Mouse (Mus musculus) midbrain, embryonic 11.5 days (tissue): ENCODE results near the gene Emc10. TPM values are rescaled to one million over a fixed set of nuclear protein-coding genes. Genes with fewer than 3 reads are reported as not detected.

ENCODE experiments used
- ATAC-seq: fragments of 200-750 bp; cut with Nextera tagmentation; 2 replicates; pipeline ENCODE4 v1.8.0; 2017; ENCODE audit warnings: moderate TSS enrichment, moderate library complexity; ENCODE audit not compliant: low FRiP score
- DNase-seq: peaks from one replicate; pipeline ENCODE4 v3.0.0; 2015; ENCODE audit warnings: low spot score; ENCODE audit errors: missing footprints
- H3K27ac ChIP-seq: fragments of 300-500 bp; sonication (generic); 2 replicates; pipeline ENCODE4 v1.5.1; 2014; ENCODE audit warnings: low read depth, low read length
- H3K27me3 ChIP-seq: fragments of 300-500 bp; sonication (generic); 2 replicates; pipeline ENCODE4 v1.6.1; 2014; ENCODE audit warnings: mild to moderate bottlenecking, low read length, moderate library complexity, mixed read lengths; ENCODE audit not compliant: control insufficient read depth, insufficient read depth
- H3K36me3 ChIP-seq: fragments of 300-500 bp; sonication (generic); 2 replicates; pipeline ENCODE4 v1.6.1; 2014; ENCODE audit warnings: mild to moderate bottlenecking, low read length, moderate library complexity, mixed read lengths; ENCODE audit not compliant: control insufficient read depth, insufficient read depth
- H3K4me1 ChIP-seq: fragments of 300-500 bp; sonication (generic); 2 replicates; pipeline ENCODE4 v1.6.1; 2014; ENCODE audit warnings: low read length; ENCODE audit not compliant: control insufficient read depth, insufficient read depth
- H3K4me2 ChIP-seq: fragments of 300-500 bp; sonication (generic); 2 replicates; pipeline ENCODE4 v1.6.1; 2014; ENCODE audit warnings: mild to moderate bottlenecking, moderate library complexity
- H3K4me3 ChIP-seq: fragments of 300-500 bp; sonication (generic); 2 replicates; pipeline ENCODE4 v1.5.1; 2014; ENCODE audit warnings: low read depth, low read length
- H3K9ac ChIP-seq: fragments of 300-500 bp; sonication (generic); 2 replicates; pipeline ENCODE4 v1.6.1; 2014; ENCODE audit warnings: low read length
- H3K9me3 ChIP-seq: fragments of 300-500 bp; sonication (generic); 2 replicates; pipeline ENCODE4 v1.6.1; 2016; ENCODE audit warnings: low read length; ENCODE audit not compliant: control insufficient read depth
- WGBS: fragments of 180-500 bp; shearing (Covaris S2); extraction: QIAGEN DNeasy Blood & Tissue Kit; methylation state at CpG from one replicate; pipeline ENCODE4 v1.1.7; 2014; 5-methylcytosine and 5-hydroxymethylcytosine counted together
- polyA plus RNA-seq: library from polyadenylated mRNA; unstranded; fragments of >200 nt; fragmentation: Nextera tagmentation; extraction: Ambion mirVana; gene quantifications from 2 replicates; pipeline ENCODE4 v1.2.1, GENCODE M21; 2014

The Emc10 gene
- polyA plus RNA-seq, 1 experiment from 2014 or later, result 99.3 TPM

DNA sequence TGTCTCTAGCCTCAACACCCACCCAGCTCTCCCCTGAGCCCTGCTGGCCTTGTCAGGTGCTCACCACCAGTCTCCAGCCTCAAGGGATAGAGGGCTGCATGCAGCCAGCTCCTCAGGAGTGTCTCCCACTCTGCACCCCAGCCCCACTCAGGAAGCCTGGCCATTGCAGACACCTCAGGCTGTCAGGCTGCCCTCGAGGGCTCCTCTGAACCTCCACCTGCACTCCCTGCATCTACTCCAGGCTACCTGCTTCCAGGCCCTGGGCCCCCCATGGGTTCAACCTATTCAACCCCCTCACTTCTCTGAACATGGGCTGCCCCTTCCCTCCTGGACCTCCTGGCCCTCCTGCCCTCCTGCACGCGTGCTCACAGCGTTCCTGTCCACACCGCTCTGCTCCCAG is 4.9 kb downstream of the Emc10 start:
- DNase-seq (peak; percentile 19), ATAC-seq (no peak)
- WGBS, result 94% methylated on average over 5 of the region's 5 CpGs
- Histone ChIP-seq H3K4me3 (no peak overlapping the region), H3K4me2 (no peak overlapping the region), H3K9me3 (no peaks in the 10 kb centered on the region), H3K9ac (no peak overlapping the region), H3K27ac (no peak overlapping the region), H3K4me1 (peaks cover 10% of the 10 kb centered on the region), H3K27me3 (no peaks in the 10 kb centered on the region), H3K36me3 (peaks cover 22% of the 10 kb centered on the region)

DNA sequence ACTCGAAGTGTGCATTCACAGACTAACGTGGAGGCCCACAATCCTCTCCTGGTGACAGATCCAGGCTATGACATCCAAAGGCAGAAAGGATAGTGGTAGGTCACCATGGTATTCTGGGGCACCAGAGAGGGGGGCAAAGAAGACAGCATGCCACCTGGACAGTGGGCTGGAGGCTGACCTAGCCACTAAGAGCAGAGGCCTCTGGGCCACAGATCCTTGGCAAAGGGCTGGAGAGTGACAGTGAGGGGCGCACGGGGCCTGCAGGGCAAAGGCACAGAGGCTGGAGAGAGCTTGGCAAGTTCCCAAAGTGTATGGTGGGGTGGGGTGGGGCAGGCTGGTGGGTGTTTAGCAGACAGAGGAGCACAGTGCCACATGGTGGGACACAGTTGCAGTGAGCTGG is 6.0 kb downstream of the Emc10 start:
- H3K4me2 ChIP-seq, result no peak overlapping the region
- DNase-seq, result peak; percentile 33
- peaks cover 5% of the 10 kb centered on the region for H3K4me1 ChIP-seq
- H3K36me3 ChIP-seq, result peaks cover 22% of the 10 kb centered on the region
- ATAC-seq, result no peak
- H3K9me3 ChIP-seq, result no peaks in the 10 kb centered on the region
- WGBS, result 88% methylated on average over 4 of the region's 4 CpGs
- H3K4me3 ChIP-seq, result no peak overlapping the region
- no peak overlapping the region for H3K9ac ChIP-seq
- H3K27ac ChIP-seq, result no peak overlapping the region
- H3K27me3 ChIP-seq, result no peaks in the 10 kb centered on the region

DNA sequence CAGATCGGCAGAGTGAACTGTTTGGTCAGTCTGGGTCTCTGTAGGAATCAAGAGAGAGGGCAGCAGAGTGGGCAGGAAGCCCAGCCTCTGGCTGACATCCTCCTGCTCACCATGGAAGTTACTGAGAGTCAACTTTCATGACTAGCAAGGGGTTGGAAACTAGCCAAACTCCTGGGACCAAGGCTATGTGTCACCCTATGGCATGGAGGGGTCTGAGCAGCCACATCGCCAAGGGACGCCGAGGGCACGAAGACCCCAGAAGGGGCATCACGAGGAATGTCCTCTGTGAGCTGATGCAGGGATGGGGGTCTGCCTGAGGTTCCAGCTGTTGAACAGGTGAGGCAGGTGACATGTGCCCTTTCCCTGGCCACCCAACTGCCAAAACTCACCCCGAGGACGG is 7.8 kb downstream of the Emc10 start:
- no peak overlapping the region for H3K9ac ChIP-seq
- no peak overlapping the region for H3K4me2 ChIP-seq
- DNase-seq (peak; percentile 56), ATAC-seq (no peak)
- no peaks in the 10 kb centered on the region for H3K27me3 ChIP-seq
- H3K9me3 ChIP-seq, result no peaks in the 10 kb centered on the region
- 100% methylated on average over 8 of the region's 8 CpGs for WGBS
- H3K4me3 ChIP-seq, result no peak overlapping the region
- no peak overlapping the region for H3K27ac ChIP-seq
- no peaks in the 10 kb centered on the region for H3K4me1 ChIP-seq
- H3K36me3 ChIP-seq, result peaks cover 22% of the 10 kb centered on the region

DNA sequence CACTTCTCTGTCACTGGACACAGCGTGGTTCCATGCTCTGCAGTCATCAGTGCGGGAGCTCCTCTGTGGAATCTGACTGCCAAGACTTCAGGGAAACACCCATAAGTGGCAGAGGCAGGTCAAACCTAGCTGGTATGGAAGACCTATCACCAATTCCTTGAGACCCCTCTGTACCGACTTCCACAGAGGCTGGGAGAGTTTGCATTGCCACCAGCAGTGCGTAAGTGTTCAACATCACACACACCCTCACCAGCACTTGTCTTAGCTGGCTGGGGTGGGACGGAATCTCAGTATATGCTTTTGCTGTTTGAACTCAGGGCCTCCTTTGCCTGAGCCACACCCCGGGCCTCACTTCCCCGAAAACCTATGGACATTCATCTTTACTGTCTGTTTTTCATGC is 8.4 kb downstream of the Emc10 start:
- H3K4me1 ChIP-seq, result no peaks in the 10 kb centered on the region
- H3K9me3 ChIP-seq, result no peaks in the 10 kb centered on the region
- H3K27ac ChIP-seq, result no peak overlapping the region
- no peak overlapping the region for H3K4me3 ChIP-seq
- H3K9ac ChIP-seq, result no peak overlapping the region
- ATAC-seq (no peak), DNase-seq (peak; percentile 78)
- H3K36me3 ChIP-seq, result peaks cover 22% of the 10 kb centered on the region
- H3K27me3 ChIP-seq, result no peaks in the 10 kb centered on the region; the same call in 1 of the 2 replicates
- H3K4me2 ChIP-seq, result no peak overlapping the region
- 88% methylated on average over 7 of the region's 7 CpGs for WGBS

DNA sequence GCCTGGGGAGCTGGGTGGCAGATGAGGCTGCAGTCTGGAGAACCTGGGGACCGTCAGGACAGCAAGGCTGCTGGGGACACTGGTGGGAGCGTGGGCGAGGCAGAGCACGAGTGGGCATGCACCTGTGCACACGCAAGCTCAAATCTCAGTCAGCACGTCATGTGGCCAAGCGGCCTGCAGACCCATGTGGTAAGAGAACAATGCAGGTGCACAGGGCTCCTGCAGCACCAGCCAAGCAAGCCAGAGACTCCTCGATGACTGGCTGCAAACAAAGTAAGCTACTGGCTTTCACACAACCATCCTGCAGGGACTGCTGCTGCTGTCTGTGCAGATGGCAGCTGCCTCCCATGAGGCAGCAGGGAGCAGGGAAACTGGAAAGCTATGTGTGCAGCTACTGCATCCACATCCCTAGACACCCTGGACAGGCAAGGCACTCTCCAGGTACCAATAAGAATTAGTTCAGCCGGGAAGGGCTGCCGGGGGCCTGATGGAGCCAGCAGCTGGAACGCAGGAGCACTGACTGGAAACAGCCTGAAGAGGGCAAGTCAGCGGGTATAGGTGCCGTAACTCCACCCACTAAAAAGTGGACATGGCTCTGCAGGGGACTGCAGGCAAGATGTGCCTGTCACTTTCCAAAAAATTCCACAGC is 9.3 kb downstream of the Emc10 start:
- Histone ChIP-seq H3K4me3 (no peak overlapping the region), H3K36me3 (peaks cover 19% of the 10 kb centered on the region), H3K9me3 (no peaks in the 10 kb centered on the region), H3K4me1 (no peaks in the 10 kb centered on the region), H3K27ac (no peak overlapping the region), H3K9ac (no peak overlapping the region), H3K4me2 (no peak overlapping the region), H3K27me3 (peaks cover 2% of the 10 kb centered on the region; the same call in 1 of the 2 replicates)
- 67% methylated on average over 13 of the region's 13 CpGs for WGBS
- no peak for ATAC-seq
- peak; percentile 76 for DNase-seq

DNA sequence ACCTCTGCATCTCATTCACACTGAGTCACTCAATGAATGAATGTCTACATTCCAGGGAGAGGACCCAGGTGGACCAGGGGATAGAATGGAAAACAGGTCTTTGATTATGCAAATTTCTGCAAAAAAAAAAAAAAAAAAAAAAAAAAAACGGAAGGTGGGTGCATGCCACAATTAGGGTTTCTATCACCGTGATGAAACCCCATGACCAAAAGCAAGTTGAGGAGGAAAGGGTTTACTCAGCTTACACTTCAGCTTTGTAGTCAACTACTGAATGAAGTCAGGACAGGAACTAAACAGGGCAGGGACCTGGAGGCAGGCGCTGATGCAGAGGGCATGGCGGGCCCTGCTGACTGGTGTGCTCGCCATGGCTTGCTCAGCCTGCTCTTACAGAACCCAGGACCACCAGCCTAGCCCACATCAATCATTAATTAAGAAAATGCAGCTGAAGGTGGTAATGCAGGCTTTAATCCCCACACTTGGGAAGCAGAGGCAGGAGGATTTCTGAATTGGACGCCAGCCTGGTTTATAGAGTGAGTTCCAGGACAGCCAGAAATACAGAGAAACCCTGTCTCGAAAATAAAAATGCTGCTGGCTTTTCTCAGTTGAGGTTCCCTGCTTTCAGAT is 10.6 kb downstream of the Emc10 start:
- ATAC-seq, result no peak
- Histone ChIP-seq H3K27me3 (peaks cover 4% of the 10 kb centered on the region; the same call in 1 of the 2 replicates), H3K9ac (no peak overlapping the region), H3K4me1 (no peaks in the 10 kb centered on the region), H3K4me3 (no peak overlapping the region), H3K9me3 (no peaks in the 10 kb centered on the region), H3K27ac (no peak overlapping the region), H3K4me2 (no peak overlapping the region), H3K36me3 (peaks cover 8% of the 10 kb centered on the region; the same call in 1 of the 2 replicates)
- DNase-seq, result peak; percentile 64
- WGBS, result 71% methylated on average over 7 of the region's 7 CpGs

DNA sequence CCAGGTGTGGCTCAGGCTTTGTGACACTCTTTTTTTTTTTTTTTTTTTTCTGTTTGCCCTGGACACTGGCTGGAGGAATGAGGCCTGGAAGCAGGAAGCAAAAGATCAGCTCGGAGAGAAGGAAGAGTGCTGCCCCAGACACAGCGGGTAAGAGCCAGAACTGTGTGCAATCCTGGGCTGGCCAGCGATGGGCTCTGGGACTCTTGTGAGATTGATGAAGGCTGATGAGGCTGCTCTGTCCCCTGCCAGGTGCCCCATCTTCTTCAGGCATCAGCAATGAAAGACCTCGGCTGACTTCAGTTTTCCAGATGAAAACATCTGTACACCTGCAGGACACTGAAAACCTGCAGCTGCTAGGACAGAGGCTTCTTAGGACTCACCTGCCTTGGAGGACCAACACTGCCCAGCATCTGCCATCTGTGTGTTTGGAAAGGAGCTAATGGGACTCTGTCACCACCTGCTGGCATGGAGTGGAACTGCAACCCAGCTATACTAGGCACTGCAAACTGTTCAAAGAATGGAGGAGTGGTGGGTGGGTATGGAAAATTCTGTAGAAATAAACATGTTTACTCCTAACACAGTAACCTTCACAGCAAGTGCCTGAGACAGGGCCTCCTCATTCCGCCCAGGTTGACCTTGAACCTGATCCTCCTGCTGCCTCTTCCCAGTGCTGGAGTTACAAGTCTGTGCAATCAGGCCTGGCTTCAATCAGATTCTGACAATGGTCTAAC is 11.3 kb downstream of the Emc10 start:
- Histone ChIP-seq H3K9ac (no peak overlapping the region), H3K27me3 (peaks cover 4% of the 10 kb centered on the region; the same call in 1 of the 2 replicates), H3K4me1 (no peaks in the 10 kb centered on the region), H3K4me3 (no peak overlapping the region), H3K4me2 (no peak overlapping the region), H3K27ac (no peak overlapping the region), H3K36me3 (0 out of 2 replicates have a peak, but pooled peaks cover 4% of the 10 kb centered on the region), H3K9me3 (no peaks in the 10 kb centered on the region)
- ATAC-seq (peak; percentile 81), DNase-seq (peak; percentile 99)
- WGBS, result 35% methylated on average over 5 of the region's 5 CpGs

DNA sequence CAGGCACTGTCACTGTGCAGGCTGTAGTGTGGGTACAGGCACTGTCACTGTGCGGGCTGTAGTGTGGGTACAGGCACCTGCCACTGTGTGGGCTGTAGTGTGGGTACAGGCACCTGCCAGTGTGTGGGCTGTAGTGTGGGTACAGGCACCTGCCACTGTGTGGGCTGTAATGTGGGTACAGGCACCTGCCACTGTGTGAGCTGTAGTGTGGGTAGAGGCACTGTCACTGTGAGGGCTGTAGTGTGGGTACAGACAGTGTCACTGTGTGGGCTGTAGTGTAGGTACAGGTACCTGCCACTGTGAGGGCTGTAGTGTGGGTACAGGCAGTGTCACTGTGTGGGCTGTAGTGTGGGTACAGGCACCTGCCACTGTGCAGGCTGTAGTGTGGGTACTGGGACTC is 12.2 kb downstream of the Emc10 start:
- no peak for ATAC-seq
- Histone ChIP-seq H3K4me1 (no peaks in the 10 kb centered on the region), H3K36me3 (0 out of 2 replicates have a peak, but pooled peaks cover 4% of the 10 kb centered on the region), H3K9me3 (no peaks in the 10 kb centered on the region), H3K4me2 (no peak overlapping the region), H3K27me3 (peaks cover 4% of the 10 kb centered on the region; the same call in 1 of the 2 replicates), H3K27ac (no peak overlapping the region), H3K9ac (no peak overlapping the region), H3K4me3 (no peak overlapping the region)
- peak; percentile 77 for DNase-seq
- WGBS, result 94% methylated on average over 1 of the region's 1 CpGs
